Mouse (Mus musculus): Measurements from ENCODE around the gene 1700025G04Rik. TPM values are rescaled to one million over a fixed set of nuclear protein-coding genes. Genes with fewer than 3 reads are reported as not detected.

Gene 1700025G04Rik
- polyA plus RNA-seq (2012; rRNA removed; ENCODE audit: low replicate concordance) = 0.69 and 0.79 TPM in 2 replicates

DNA sequence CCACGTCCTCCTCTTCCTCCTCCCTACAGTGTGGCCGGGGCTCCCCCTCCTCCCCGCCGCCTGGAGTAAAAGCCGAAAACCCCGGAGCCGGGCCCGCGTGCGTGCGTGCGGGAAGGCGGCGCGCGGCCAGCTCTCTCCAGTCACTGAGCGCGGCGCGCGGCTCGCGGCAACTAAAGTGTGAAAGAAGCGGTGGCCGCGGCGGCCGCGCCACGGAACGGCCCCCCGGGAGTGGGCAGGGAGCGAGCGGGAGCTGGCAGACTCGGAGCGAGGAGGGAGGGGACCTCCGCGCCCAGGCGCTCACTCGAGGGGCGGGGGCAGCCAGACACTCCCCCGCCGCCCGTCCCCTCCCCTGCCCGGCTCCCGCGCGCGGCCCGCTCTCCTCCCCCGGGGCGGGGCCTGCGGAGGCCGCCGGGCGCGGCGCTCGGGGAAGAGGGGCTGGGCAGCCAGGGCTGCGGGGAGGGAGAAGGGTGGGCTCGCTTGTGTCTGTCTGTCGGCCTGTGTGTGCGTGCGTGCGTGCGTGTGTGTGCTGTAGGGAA lies at the start of gene 1700025G04Rik:
TSS of gene 1700025G04Rik (minus strand) at position 108 of the 536 bp plus-strand sequence.

